Mouse (Mus musculus) ES-E14 (cell line): ENCODE measurements around the gene Olfm1.

ENCODE experiments used
- MAFK ChIP-seq: IDR thresholded peaks from 2 replicates; pipeline ENCODE4 v1.6.1; 2014; ENCODE audit warnings: mild to moderate bottlenecking, low read depth, low read length, inconsistent platforms; ENCODE audit not compliant: insufficient read depth
- ZC3H11A ChIP-seq: IDR thresholded peaks from 2 replicates; pipeline ENCODE4 v1.6.1; 2012; ENCODE audit warnings: low read depth, mild to moderate bottlenecking, inconsistent platforms, low read length, borderline replicate concordance

- TF ChIP-seq MAFK = no peak
- peak; percentile 65; the same call in 1 of the 2 replicates for TF ChIP-seq ZC3H11A
Measured at GRCm38 (mm10) chr2:28205467-28205805, 12.6 kb downstream of the Olfm1 start.
